Mouse (Mus musculus): ENCODE results near the gene Lrp5.

DNA sequence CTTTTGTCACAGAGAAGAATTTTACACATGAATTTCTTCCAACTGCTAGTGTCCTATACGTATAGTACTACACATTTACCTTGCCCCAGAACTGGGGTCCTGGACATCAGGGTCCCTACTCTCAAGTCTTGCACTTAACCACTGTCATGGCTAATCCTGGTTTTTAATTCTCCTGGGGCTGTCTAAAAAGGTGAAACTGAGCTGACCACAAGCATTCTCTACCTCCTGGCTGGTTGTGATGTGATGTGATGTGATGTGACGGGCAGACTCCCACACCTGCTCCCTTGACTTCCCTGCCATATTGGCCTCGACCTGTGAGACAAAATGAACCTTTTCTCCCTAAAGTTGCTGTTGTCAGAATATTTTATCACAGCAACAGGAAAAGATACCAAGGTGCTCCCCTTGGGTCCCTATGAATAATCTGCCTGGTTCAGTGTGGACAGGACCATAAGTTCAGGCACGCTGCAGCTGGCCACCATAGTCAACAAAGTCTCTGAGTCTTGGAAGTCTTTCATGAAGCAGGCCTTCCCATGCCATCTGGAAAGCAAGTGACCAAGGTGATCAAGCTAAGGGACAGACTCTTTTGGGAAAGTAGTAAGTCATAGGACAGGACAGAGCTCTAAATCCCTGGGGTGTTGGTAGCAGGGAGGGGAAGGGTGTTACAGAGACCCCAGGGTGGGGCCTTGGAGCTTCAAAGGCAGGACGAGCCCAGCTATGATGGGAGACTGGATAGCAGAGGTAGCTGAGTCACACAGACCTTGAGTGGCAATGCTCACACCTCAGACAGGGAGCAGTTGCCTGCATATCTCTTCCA is 109.7 kb downstream of the Lrp5 start:
- no peak for TF ChIP-seq TAL1 (IDR thresholded peaks at IDR 0.05; ENCODE audit: low read length)
- no peak for TF ChIP-seq GATA1 (IDR thresholded peaks at IDR 0.05; ENCODE audit: low read length)
